Mouse (Mus musculus): Measurements from ENCODE around the gene Gm8871. TPM values are rescaled to one million over a fixed set of nuclear protein-coding genes. Genes with fewer than 3 reads are reported as not detected.
"Not testable (repeated sequence)": the region's sequence is repeated elsewhere in the genome, so short reads cannot be mapped to it uniquely, and the experiment has no call there.

Gene Gm8871
- not detected for total RNA-seq (2021)

GRCm38 (mm10) chr5:10947505-10947904 lies at the start of gene Gm8871, which contains the start of gene Gm8857:
Gene Gm8871 (plus strand): TSS chr5:10947805.
Gene Gm8857 (plus strand): TSS chr5:10947807.
- not testable (repeated sequence) for DNase-seq

GRCm38 (mm10) chr5:10953512-10953911 lies 5.9 kb downstream of the Gm8871 start:
- not testable (repeated sequence) for DNase-seq

- not testable (repeated sequence) for DNase-seq
These were observed 10.5 kb downstream of the Gm8871 start for GRCm38 (mm10) chr5:10958057-10958456.

Other genes with a start within 250 kb of the Gm8871 start
- gene Gm8857, start within 50 bp of the Gm8871 start, total RNA-seq (2021), result not detected
- gene Gm8879, start 179.8 kb downstream of the Gm8871 start, total RNA-seq (2021), result not detected
- not detected for gene Gm5861, start 235.3 kb downstream of the Gm8871 start, total RNA-seq (2021)